Mouse (Mus musculus) ES-E14 (cell line): Measurements from ENCODE around the gene Man1c1. TPM values are rescaled to one million over a fixed set of nuclear protein-coding genes. Genes with fewer than 3 reads are reported as not detected.

Experiments
- DNase-seq: peaks from one replicate; pipeline ENCODE4 v3.0.0-alpha.2; 2013; ENCODE audit warnings: low read depth, low spot score
- H3K27ac ChIP-seq: 2 replicates; pipeline ENCODE4 v1.5.1; 2012; ENCODE audit warnings: low read depth, mild to moderate bottlenecking, low read length, moderate library complexity, mixed read lengths; ENCODE audit not compliant: poor library complexity, insufficient read depth, severe bottlenecking
- H3K36me3 ChIP-seq: 2 replicates; pipeline ENCODE4 v1.6.1; 2012; ENCODE audit warnings: mild to moderate bottlenecking, low read length, moderate library complexity, mixed read lengths; ENCODE audit not compliant: control insufficient read depth, poor library complexity, insufficient read depth, severe bottlenecking
- H3K4me1 ChIP-seq, 2 experiments: fragments of 150-350 bp in 1 of 2; sonication (generic) in 1 of 2; 2 replicates each; pipeline ENCODE4 v1.6.1; 2012; ENCODE audit warnings: low read length in 2 of 2, mild to moderate bottlenecking in 1 of 2, mixed read lengths in 1 of 2; ENCODE audit not compliant: control insufficient read depth in 2 of 2, insufficient read depth in 2 of 2, poor library complexity in 1 of 2
- H3K4me3 ChIP-seq, 2 experiments: fragments of 150-350 bp in 1 of 2; sonication (generic) in 1 of 2; 2 replicates each; pipeline ENCODE4 v1.5.1; 2012; ENCODE audit warnings: low read length in 2 of 2, low read depth in 1 of 2, mild to moderate bottlenecking in 1 of 2, mixed read lengths in 1 of 2; ENCODE audit not compliant: insufficient read depth in 1 of 2, poor library complexity in 1 of 2, severe bottlenecking in 1 of 2
- H3K9ac ChIP-seq: 2 replicates; pipeline ENCODE4 v1.6.1; 2012; ENCODE audit warnings: low read depth, mild to moderate bottlenecking, low read length, mixed read lengths; ENCODE audit not compliant: poor library complexity, insufficient read depth, severe bottlenecking
- H3K9me3 ChIP-seq: fragments of 150-350 bp; sonication (generic); 2 replicates; pipeline ENCODE4 v1.6.1; 2012; ENCODE audit warnings: low read depth, mild to moderate bottlenecking, low read length; ENCODE audit not compliant: control insufficient read depth, insufficient read depth
- CHD2 ChIP-seq: IDR thresholded peaks from 2 replicates; pipeline ENCODE4 v1.6.1; 2014; ENCODE audit warnings: mild to moderate bottlenecking, low read depth, low read length, inconsistent platforms
- HCFC1 ChIP-seq: IDR thresholded peaks from 2 replicates; pipeline ENCODE4 v1.6.1; 2012; ENCODE audit warnings: low read length, inconsistent platforms, borderline replicate concordance; ENCODE audit not compliant: insufficient read depth
- MAFK ChIP-seq: IDR thresholded peaks from 2 replicates; pipeline ENCODE4 v1.6.1; 2014; ENCODE audit warnings: mild to moderate bottlenecking, low read depth, low read length, inconsistent platforms; ENCODE audit not compliant: insufficient read depth
- ZC3H11A ChIP-seq: IDR thresholded peaks from 2 replicates; pipeline ENCODE4 v1.6.1; 2012; ENCODE audit warnings: low read depth, mild to moderate bottlenecking, inconsistent platforms, low read length, borderline replicate concordance
- ZNF384 ChIP-seq: IDR thresholded peaks from 2 replicates; pipeline ENCODE4 v1.6.1; 2012; ENCODE audit warnings: low read depth, low read length, inconsistent platforms
- in situ Hi-C, 2 experiments: fragments of 600-800 bp; cut with MboI; formaldehyde crosslinking; loops; one replicate each; pipeline ENCODE4 v1.15.1; 2025; ENCODE audit warnings: low sequenced_read_pairs in 2 of 2, inconsistent platforms in 1 of 2; ENCODE audit not compliant: unreplicated experiment in 2 of 2
- total RNA-seq: library from RNA; depleted of rRNA; stranded (reverse); fragments of 300-350 nt; gene quantifications from 2 replicates; pipeline ENCODE4 v1.2.3, GENCODE M21; 2012

Man1c1 gene
- total RNA-seq, 1 experiment: 6.1 TPM

DNA sequence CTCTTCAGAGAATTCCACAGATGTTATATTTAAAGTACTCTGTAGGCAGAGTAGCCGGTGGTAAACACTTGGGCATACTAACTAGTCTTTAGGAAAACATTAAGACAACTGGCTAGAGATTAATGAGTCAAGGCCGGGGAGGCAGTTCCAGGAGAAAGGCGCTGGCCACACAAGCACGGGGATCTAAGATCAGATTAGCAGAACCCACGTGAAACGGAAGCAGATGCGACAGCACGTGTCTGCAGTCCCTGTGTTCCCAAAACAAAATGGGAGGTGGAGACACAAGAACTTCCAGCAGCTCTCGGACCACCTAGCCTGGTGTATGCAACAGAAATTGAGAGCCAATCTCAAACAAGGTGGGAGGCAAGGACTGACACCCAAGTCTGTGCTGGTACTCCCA, 82.4 kb downstream of the Man1c1 start:
- H3K36me3 ChIP-seq: no peaks in the 10 kb centered on the region
- H3K9me3 ChIP-seq: no peaks in the 10 kb centered on the region
- peaks cover 0 to 5% of the 10 kb centered on the region in 2 experiments; a peak in 1 of 4 replicates for H3K4me1 ChIP-seq
- H3K9ac ChIP-seq: no peak overlapping the region
- TF ChIP-seq CHD2 (no peak), ZC3H11A (no peak), HCFC1 (no peak), ZNF384 (no peak), MAFK (no peak)
- in situ Hi-C loops: no loop called here
- no peak overlapping the region for H3K27ac ChIP-seq
- DNase-seq: no peak
- no peak overlapping the region for H3K4me3 ChIP-seq

DNA sequence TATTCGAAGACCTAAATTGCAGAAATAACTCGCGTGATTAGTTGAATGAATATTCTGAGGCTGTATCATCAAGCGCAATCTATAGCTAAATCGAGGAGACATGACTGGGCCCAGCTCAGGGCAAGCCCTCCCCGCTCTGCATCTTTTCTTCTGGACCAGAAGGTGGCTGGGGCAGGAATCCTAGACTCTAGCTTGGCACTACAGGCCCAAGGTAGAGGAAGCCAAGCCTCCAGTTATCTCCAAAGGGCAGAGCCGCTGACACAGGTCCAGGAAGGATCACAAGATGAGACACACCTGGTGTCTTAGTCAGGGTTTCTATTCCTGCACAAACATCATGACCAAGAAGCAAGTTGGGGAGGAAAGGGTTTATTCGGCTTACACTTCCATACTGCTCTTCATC, 83.8 kb downstream of the Man1c1 start:
- H3K4me1 ChIP-seq: peaks cover 0 to 1% of the 10 kb centered on the region in 2 experiments; a peak in 1 of 4 replicates
- no peaks in the 10 kb centered on the region for H3K9me3 ChIP-seq
- no peak overlapping the region for H3K9ac ChIP-seq
- H3K4me3 ChIP-seq: no peak overlapping the region
- no peak for TF ChIP-seq HCFC1
- TF ChIP-seq ZNF384: no peak
- no peak for TF ChIP-seq MAFK
- TF ChIP-seq ZC3H11A: no peak
- TF ChIP-seq CHD2: no peak
- no peak overlapping the region for H3K27ac ChIP-seq
- DNase-seq: no peak
- in situ Hi-C loops: no loop called here
- no peaks in the 10 kb centered on the region for H3K36me3 ChIP-seq

DNA sequence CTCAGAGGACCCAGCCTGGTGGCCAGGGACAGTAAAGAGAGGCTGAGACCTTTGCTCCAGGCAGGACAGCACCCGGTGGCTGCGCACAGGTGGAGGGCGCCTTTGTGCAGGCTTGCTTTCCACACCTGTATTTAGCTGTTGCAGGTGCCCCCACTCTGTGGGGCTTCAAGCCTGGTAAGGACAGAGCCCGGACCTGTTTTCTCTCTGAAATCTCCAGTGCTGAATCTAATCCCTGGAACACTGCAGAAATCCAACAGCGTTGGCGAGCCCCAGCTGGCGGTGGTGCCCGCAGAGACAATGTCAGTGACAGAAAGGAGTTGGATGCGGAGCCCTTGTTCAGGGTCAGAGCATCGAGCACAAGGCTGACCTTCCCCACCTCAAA, 84.6 kb downstream of the Man1c1 start:
- Histone ChIP-seq H3K27ac (no peak overlapping the region), H3K4me1 (no peaks in the 10 kb centered on the region), H3K9me3 (no peaks in the 10 kb centered on the region), H3K36me3 (no peaks in the 10 kb centered on the region), H3K4me3 (no peak overlapping the region), H3K9ac (no peak overlapping the region)
- no peak for DNase-seq
- no peak for TF ChIP-seq MAFK
- TF ChIP-seq ZC3H11A: no peak
- no peak for TF ChIP-seq CHD2
- no peak for TF ChIP-seq ZNF384
- no peak for TF ChIP-seq HCFC1
- in situ Hi-C loops: no loop called here

DNA sequence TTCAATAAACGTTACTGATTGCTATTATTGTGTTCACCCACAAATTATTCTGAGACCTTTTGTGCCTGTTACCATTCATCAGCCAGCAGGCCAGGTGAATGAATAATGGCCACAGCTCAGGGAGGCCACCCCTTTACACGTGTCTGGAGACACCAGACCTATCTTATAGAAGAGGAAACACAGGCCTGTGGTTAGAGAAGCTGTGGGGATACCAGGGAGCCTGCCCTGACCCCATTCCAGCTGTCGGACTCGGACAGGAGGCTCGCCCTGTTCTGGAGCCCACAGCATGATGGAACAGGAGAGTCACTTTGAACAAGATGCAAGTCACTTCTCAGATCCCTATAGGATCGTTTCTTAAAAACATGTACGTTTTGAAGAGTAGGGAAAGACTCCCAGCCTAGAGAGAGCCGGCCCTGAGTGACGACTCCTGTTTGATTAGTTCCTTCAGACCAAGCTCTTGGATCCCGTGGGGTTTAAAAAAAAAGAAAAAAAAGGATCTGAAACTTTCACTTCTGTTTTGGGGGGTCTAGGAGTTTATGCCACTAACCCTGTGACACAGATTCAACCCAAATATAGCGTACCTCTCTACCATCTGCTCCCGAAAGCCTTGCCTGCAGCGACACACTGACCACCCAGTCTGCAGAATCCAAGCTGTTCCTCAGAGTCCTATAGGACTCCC, 85.1 kb downstream of the Man1c1 start:
- Histone ChIP-seq H3K4me3 (no peak overlapping the region), H3K9me3 (no peaks in the 10 kb centered on the region), H3K4me1 (no peaks in the 10 kb centered on the region), H3K9ac (no peak overlapping the region), H3K27ac (no peak overlapping the region), H3K36me3 (no peaks in the 10 kb centered on the region)
- no peak for TF ChIP-seq ZNF384
- TF ChIP-seq CHD2: no peak
- no peak for TF ChIP-seq ZC3H11A
- no peak for TF ChIP-seq HCFC1
- no peak for TF ChIP-seq MAFK
- no peak for DNase-seq
- in situ Hi-C loops: no loop called here
